In genomic region chr10:80687850-80688249, GRCm38 (mm10) we compare ENCODE assay signal across 8 mouse cellular contexts. TPM values are rescaled to one million over a fixed set of nuclear protein-coding genes. Genes with fewer than 3 reads are reported as not detected.
DNase-seq lines count a peak whose midpoint lies in the region; TF ChIP-seq lines count a peak whose summit lies in the region.

No protein-coding gene starts in this region.

- H3K27ac ChIP-seq in bone marrow macrophage, adult 2 months (ENCODE audit: insufficient read depth, low read depth, low read length): no peak overlapping the region
- no peak overlapping the region for H3K27ac ChIP-seq in kidney, adult 2 months (ENCODE audit: insufficient read depth, low read depth, low read length)
- H3K27ac ChIP-seq in small intestine, adult 2 months (ENCODE audit: insufficient read depth, low read depth, low read length): no peak overlapping the region

- 7% methylated on average over 5 of the region's 5 CpGs for WGBS in kidney, adult 2 months
- WGBS in small intestine, adult 2 months: 18% methylated on average over 5 of the region's 5 CpGs

- peak; percentile 80 to 93 for DNase-seq in adrenal gland, adult (ENCODE audit: inconsistent age in 2 of 2, low spot score in 1 of 2)
- no peak for DNase-seq in adrenal gland, adult 18-20 months (ENCODE audit: low spot score in 2 of 2)
- peak; percentile 66 for DNase-seq in A20 (ENCODE audit: low read depth, low spot score)
- DNase-seq in forelimb bud, embryonic 11.5 days (ENCODE audit: low read depth, low spot score): peak; percentile 64
- DNase-seq in kidney, adult 2 months: peak; percentile 92
- DNase-seq in lung, adult 18-20 months: peak; percentile 86 to 87

- H3K4me1 ChIP-seq in bone marrow macrophage, adult 2 months (ENCODE audit: control insufficient read depth, insufficient read depth, low read length): peaks cover 12% of the 10 kb centered on the region
- peaks cover 3% of the 10 kb centered on the region for H3K4me1 ChIP-seq in kidney, adult 2 months (ENCODE audit: control insufficient read depth, insufficient read depth, low read length)
- H3K4me1 ChIP-seq in small intestine, adult 2 months (ENCODE audit: control insufficient read depth, insufficient read depth, insufficient read length, low read length): peaks cover 3% of the 10 kb centered on the region; the same call in 1 of the 2 replicates

- H3K27me3 ChIP-seq in kidney, adult 2 months (replicated peaks; ENCODE audit: control insufficient read depth, insufficient read depth, low read length): no peaks in the 10 kb centered on the region
- no peaks in the 10 kb centered on the region for H3K27me3 ChIP-seq in small intestine, adult 2 months (ENCODE audit: control insufficient read depth, insufficient read depth, low read length)

- TF ChIP-seq POLR2A in bone marrow macrophage, adult 2 months (IDR thresholded peaks at IDR 0.05; ENCODE audit: borderline replicate concordance, low read depth, low read length): no peak
- no peak for TF ChIP-seq POLR2A in kidney, adult 2 months (IDR thresholded peaks at IDR 0.05; ENCODE audit: low read depth, low read length)
- no peak for TF ChIP-seq POLR2A in small intestine, adult 2 months (IDR thresholded peaks at IDR 0.05; ENCODE audit: low read depth, low read length)

- peak; percentile 36 for TF ChIP-seq CTCF in bone marrow macrophage, adult 2 months (IDR thresholded peaks at IDR 0.05; ENCODE audit: low read depth, low read length)
- TF ChIP-seq CTCF in kidney, adult 2 months (conservative IDR thresholded peaks at IDR 0.05; ENCODE audit: insufficient read depth, insufficient read length, low read depth, low read length): peak; percentile 88
- peak; percentile 70; the same call in 1 of the 2 replicates for TF ChIP-seq CTCF in small intestine, adult 2 months (IDR thresholded peaks at IDR 0.05; ENCODE audit: extremely low read depth, insufficient read length, insufficient replicate concordance, low read depth, low read length)

- H3K36me3 ChIP-seq in kidney, adult 2 months (ENCODE audit: control insufficient read depth, insufficient read depth, low read length): no peaks in the 10 kb centered on the region
- peaks cover 38% of the 10 kb centered on the region for H3K36me3 ChIP-seq in small intestine, adult 2 months (ENCODE audit: control insufficient read depth, insufficient read depth, low read length)

- H3K4me3 ChIP-seq in bone marrow macrophage, adult 2 months (ENCODE audit: insufficient read depth, low read length): no peak overlapping the region
- no peak overlapping the region for H3K4me3 ChIP-seq in kidney, adult 2 months (ENCODE audit: insufficient read depth, low read depth, low read length)
- no peak overlapping the region for H3K4me3 ChIP-seq in small intestine, adult 2 months (ENCODE audit: low read depth, low read length)

RNA-seq across cellular contexts. Expression of gene Mknk2, which starts 9.9 kb away (rescaled TPM):
- total RNA-seq in adrenal gland, adult 18-20 months (2021): 100 to 1,000 TPM; 162 to 331 TPM
- polyA plus RNA-seq in bone marrow macrophage, adult 2 months (2012; ENCODE audit: insufficient read depth, insufficient read length, missing spikeins): 107 and 117 TPM in 2 replicates
- 163 and 210 TPM in 2 replicates for polyA plus RNA-seq in kidney, adult 2 months (2012; rRNA removed)
- polyA plus RNA-seq in small intestine, adult 2 months (2012; rRNA removed): 96.1 and 146 TPM in 2 replicates

RNA-seq across cellular contexts. Expression of gene Mob3a, which starts 13.9 kb away (rescaled TPM):
- total RNA-seq in adrenal gland, adult 18-20 months (2021): 10 to 100 TPM; 16.1 to 29.6 TPM
- polyA plus RNA-seq in bone marrow macrophage, adult 2 months (2012; ENCODE audit: insufficient read depth, insufficient read length, missing spikeins): 53.3 and 53.8 TPM in 2 replicates
- polyA plus RNA-seq in kidney, adult 2 months (2012; rRNA removed): 14.3 and 19.5 TPM in 2 replicates
- 26.5 and 40.0 TPM in 2 replicates for polyA plus RNA-seq in small intestine, adult 2 months (2012; rRNA removed)

RNA-seq across cellular contexts. Expression of gene Izumo4, which starts 14.1 kb away (rescaled TPM):
- 10 to 100 TPM; 11.0 to 18.0 TPM for total RNA-seq in adrenal gland, adult 18-20 months (2021)
- polyA plus RNA-seq in bone marrow macrophage, adult 2 months (2012; ENCODE audit: insufficient read depth, insufficient read length, missing spikeins): 11.0 and 25.2 TPM in 2 replicates
- polyA plus RNA-seq in kidney, adult 2 months (2012; rRNA removed): 36.8 and 39.5 TPM in 2 replicates
- polyA plus RNA-seq in small intestine, adult 2 months (2012; rRNA removed): 20.8 and 36.3 TPM in 2 replicates

RNA-seq across cellular contexts. Expression of gene Btbd2, which starts 31.0 kb away (rescaled TPM):
- 10 to 100 TPM; 51.4 to 58.5 TPM for total RNA-seq in adrenal gland, adult 18-20 months (2021)
- 20.9 and 22.7 TPM in 2 replicates for polyA plus RNA-seq in bone marrow macrophage, adult 2 months (2012; ENCODE audit: insufficient read depth, insufficient read length, missing spikeins)
- 77.7 and 80.7 TPM in 2 replicates for polyA plus RNA-seq in kidney, adult 2 months (2012; rRNA removed)
- polyA plus RNA-seq in small intestine, adult 2 months (2012; rRNA removed): 45.4 and 84.1 TPM in 2 replicates

RNA-seq across cellular contexts. Expression of gene Ap3d1, which starts 54.2 kb away (rescaled TPM):
- total RNA-seq in adrenal gland, adult 18-20 months (2021): 100 to 1,000 TPM in 1 of 2 experiments, 10 to 100 TPM in 1; 97.1 to 104 TPM
- polyA plus RNA-seq in bone marrow macrophage, adult 2 months (2012; ENCODE audit: insufficient read depth, insufficient read length, missing spikeins): 121 and 129 TPM in 2 replicates
- 87.7 and 105 TPM in 2 replicates for polyA plus RNA-seq in kidney, adult 2 months (2012; rRNA removed)
- polyA plus RNA-seq in small intestine, adult 2 months (2012; rRNA removed): 64.9 and 110 TPM in 2 replicates

Comparison
In these comparisons a context has a peak if more than half of its experiments do, and no peak if none do; other contexts are left out.
1. DNase-seq: peak in adrenal gland, adult (2 of 2), A20 (single experiment), forelimb bud, embryonic 11.5 days (single experiment), kidney, adult 2 months (single experiment) and lung, adult 18-20 months (2 of 2); none in adrenal gland, adult 18-20 months (0 of 2).
2. CTCF ChIP-seq: peak in every context shown above with its lines; median percentile 88 in kidney, adult 2 months; 70 in small intestine, adult 2 months; 36 in bone marrow macrophage, adult 2 months.